ENCODE assay signal across 22 mouse cellular contexts in genomic region chr8:94340796-94341195, GRCm38 (mm10). TPM values are rescaled to one million over a fixed set of nuclear protein-coding genes. Genes with fewer than 3 reads are reported as not detected.
DNase-seq lines count a peak whose midpoint lies in the region; ATAC-seq and TF ChIP-seq lines count a peak whose summit lies in the region.
"Had no signal": no experiment of that assay in that cellular context is flagged by ENCODE, and none has a peak within 500 bp of the region (broad histone marks: within the 10 kb centered on the region; RNA-seq: fewer than 3 reads in every experiment).

No protein-coding gene starts in this region.

- TF ChIP-seq EP300 in stomach, postnatal 0 days (optimal IDR thresholded peaks at IDR 0.05), result no peak

- no peaks in the 10 kb centered on the region for H3K36me3 ChIP-seq in liver, adult 2 months (ENCODE audit: control insufficient read depth, insufficient read depth, low read length)
- no peaks in the 10 kb centered on the region for H3K36me3 ChIP-seq in testis, adult 2 months (ENCODE audit: control insufficient read depth, insufficient read depth, low read length)
- no peaks in the 10 kb centered on the region for H3K36me3 ChIP-seq in stomach, postnatal 0 days (ENCODE audit: control insufficient read depth, insufficient read depth, low read length)
- H3K36me3 ChIP-seq: embryonic facial prominence, embryonic 10.5 days; heart, embryonic 15.5 days; hindbrain, embryonic 10.5 days; hindbrain, embryonic 15.5 days had no signal

- no peaks in the 10 kb centered on the region for H3K27me3 ChIP-seq in liver, adult 2 months (ENCODE audit: control insufficient read depth, insufficient read depth, low read length)
- H3K27me3 ChIP-seq in testis, adult 2 months (ENCODE audit: control insufficient read depth, insufficient read depth, low read length), result no peaks in the 10 kb centered on the region
- no peaks in the 10 kb centered on the region for H3K27me3 ChIP-seq in stomach, postnatal 0 days (ENCODE audit: control insufficient read depth, insufficient read depth, low read length)
- H3K27me3 ChIP-seq: forebrain, embryonic 13.5 days; heart, embryonic 15.5 days; hindbrain, embryonic 15.5 days had no signal

- no peak overlapping the region for H3K27ac ChIP-seq in liver, adult 2 months (replicated peaks; ENCODE audit: insufficient read depth, low read depth, low read length)
- H3K27ac ChIP-seq in testis, adult 2 months (ENCODE audit: control insufficient read depth, insufficient read depth, low read depth, low read length), result no peak overlapping the region
- H3K27ac ChIP-seq in stomach, postnatal 0 days (replicated peaks), result no peak overlapping the region
- H3K27ac ChIP-seq: embryonic facial prominence, embryonic 10.5 days; forebrain, embryonic 13.5 days; gastrocnemius, adult 2 months; heart, embryonic 15.5 days; hindbrain, embryonic 10.5 days; hindbrain, embryonic 15.5 days had no signal

- H3K4me2 ChIP-seq in stomach, postnatal 0 days (replicated peaks; ENCODE audit: low read depth), result no peak overlapping the region
- H3K4me2 ChIP-seq: forebrain, embryonic 13.5 days; heart, embryonic 11.5 days; heart, embryonic 15.5 days; hindbrain, embryonic 15.5 days had no signal

- WGBS in liver, adult 2 months, result 82% methylated on average over 7 of the region's 7 CpGs
- WGBS in stomach, postnatal 0 days, result 66% methylated on average over 7 of the region's 7 CpGs

- no peaks in the 10 kb centered on the region for H3K9me3 ChIP-seq in stomach, postnatal 0 days (ENCODE audit: control insufficient read depth, low read length)
- H3K9me3 ChIP-seq: embryonic facial prominence, embryonic 10.5 days; forebrain, embryonic 13.5 days; heart, embryonic 15.5 days; hindbrain, embryonic 10.5 days; hindbrain, embryonic 15.5 days had no signal

- no peak overlapping the region for H3K4me3 ChIP-seq in liver, adult 2 months (ENCODE audit: insufficient read depth, low read depth, low read length)
- no peak overlapping the region for H3K4me3 ChIP-seq in testis, adult 2 months (ENCODE audit: control insufficient read depth, low read depth, low read length)
- H3K4me3 ChIP-seq in stomach, postnatal 0 days (ENCODE audit: low read depth, low read length), result no peak overlapping the region
- H3K4me3 ChIP-seq: embryonic facial prominence, embryonic 10.5 days; forebrain, embryonic 13.5 days; gastrocnemius, adult 2 months; heart, embryonic 15.5 days; hindbrain, embryonic 10.5 days; hindbrain, embryonic 15.5 days had no signal

- H3K9ac ChIP-seq in liver, adult 2 months (ENCODE audit: low read depth, low read length), result no peak overlapping the region
- no peak overlapping the region for H3K9ac ChIP-seq in stomach, postnatal 0 days (ENCODE audit: low read length)
- H3K9ac ChIP-seq: forebrain, embryonic 13.5 days; forebrain, postnatal 0 days; heart, embryonic 15.5 days; hindbrain, embryonic 15.5 days had no signal

- no peaks in the 10 kb centered on the region; the same call in 1 of the 2 replicates for H3K79me2 ChIP-seq in liver, adult 2 months (ENCODE audit: control insufficient read depth, insufficient read depth, low read length)

- TF ChIP-seq CTCF in liver, adult 2 months (IDR thresholded peaks at IDR 0.05; ENCODE audit: low read depth, low read length), result no peak
- TF ChIP-seq CTCF in testis, adult 2 months (IDR thresholded peaks at IDR 0.05; ENCODE audit: control insufficient read depth, insufficient read depth, insufficient replicate concordance, low read depth, low read length), result 0 out of 2 replicates have a peak, but pooled peaks have one; percentile 8
- TF ChIP-seq CTCF in stomach, postnatal 0 days (IDR thresholded peaks at IDR 0.05; ENCODE audit: low read depth), result no peak

- ATAC-seq in granulocyte monocyte progenitor cell, adult 5-6 weeks (replicated peaks; ENCODE audit: poor library complexity, severe bottlenecking), result peak; percentile 77
- ATAC-seq in stomach, postnatal 0 days (ENCODE audit: low FRiP score, low TSS enrichment), result peak; percentile 40
- ATAC-seq: forebrain, embryonic 13.5 days; forebrain, postnatal 0 days had no signal

- no peak for TF ChIP-seq POLR2A in liver, adult 2 months (IDR thresholded peaks at IDR 0.05; ENCODE audit: extremely low read depth, insufficient read depth, low read length)
- no peak for TF ChIP-seq POLR2A in testis, adult 2 months (IDR thresholded peaks at IDR 0.05; ENCODE audit: control insufficient read depth, low read depth, low read length)

- DNase-seq in liver, adult 2 months (ENCODE audit: extremely low read depth, low read depth, low spot score), result peak; percentile 20
- no peak for DNase-seq in liver
- DNase-seq in testis, postnatal 10 days (ENCODE audit: low spot score), result no peak
- peak; percentile 38 for DNase-seq in stomach, postnatal 0 days (ENCODE audit: low spot score)
- no peak for DNase-seq in adrenal gland, adult 18-20 months (ENCODE audit: low spot score in 2 of 2)
- no peak for DNase-seq in layer of hippocampus, postnatal 36 days
- DNase-seq: adrenal gland, postnatal 10 days; cerebellum, adult 11-12 months; cerebellum, adult 9-10 months; cerebellum, postnatal 25 days; forebrain, postnatal 0 days; gastrocnemius, adult 2 months; gastrocnemius, postnatal 25 days; heart, postnatal 14 days had no signal

- peaks cover 4% of the 10 kb centered on the region for H3K4me1 ChIP-seq in liver, adult 2 months (ENCODE audit: control insufficient read depth, insufficient read depth, low read length)
- H3K4me1 ChIP-seq in testis, adult 2 months (ENCODE audit: control insufficient read depth, insufficient read depth, low read length), result peaks cover 4% of the 10 kb centered on the region; the same call in 1 of the 2 replicates
- no peaks in the 10 kb centered on the region for H3K4me1 ChIP-seq in stomach, postnatal 0 days (replicated peaks; ENCODE audit: control insufficient read depth, insufficient read depth)
- H3K4me1 ChIP-seq: embryonic facial prominence, embryonic 10.5 days; forebrain, embryonic 13.5 days; hindbrain, embryonic 10.5 days; hindbrain, embryonic 15.5 days had no signal

RNA-seq across cellular contexts. Expression of gene Slc12a3, which starts 11.8 kb away (rescaled TPM):
- total RNA-seq in liver, adult 2 months (2014; rRNA removed), result 0.18 and 0.47 TPM in 2 replicates
- polyA plus RNA-seq in liver, adult 2 months (2012; rRNA removed), result 0.04 and 0.05 TPM in 2 replicates
- polyA plus RNA-seq in testis, adult 2 months (2012; rRNA removed), result 0.99 and 1.4 TPM in 2 replicates
- not detected in 2 replicates for total RNA-seq in granulocyte monocyte progenitor cell, adult 5-6 weeks (2014; fragmentation: Nextera tagmentation)
- total RNA-seq in granulocyte monocyte progenitor cell, adult 5-6 weeks (2017), result 0.26 TPM in 1 of 2 replicates, not detected in the other
- 0.10 and 0.22 TPM in 2 replicates for polyA plus RNA-seq in stomach, postnatal 0 days (2015; fragmentation: Nextera tagmentation; extraction: Ambion mirVana)
- total RNA-seq in adrenal gland, adult 18-20 months (2021), result under 1 TPM in 1 of 2 experiments, not detected in 1; 0.13 TPM
- total RNA-seq in layer of hippocampus, postnatal 36 days (2021), result under 1 TPM; 0.18 to 0.20 TPM
- total RNA-seq: gastrocnemius, adult 2 months; gastrocnemius, postnatal 25 days had no signal
- polyA plus RNA-seq: embryonic facial prominence, embryonic 10.5 days; forebrain, embryonic 13.5 days had no signal

RNA-seq across cellular contexts. Expression of gene Herpud1, which starts 45.4 kb away (rescaled TPM):
- total RNA-seq in liver, adult 2 months (2014; rRNA removed), result 575 and 759 TPM in 2 replicates
- polyA plus RNA-seq in liver, adult 2 months (2012; rRNA removed), result 421 and 468 TPM in 2 replicates
- polyA plus RNA-seq in testis, adult 2 months (2012; rRNA removed), result 227 and 245 TPM in 2 replicates
- 81.6 and 83.0 TPM in 2 replicates for total RNA-seq in granulocyte monocyte progenitor cell, adult 5-6 weeks (2014; fragmentation: Nextera tagmentation)
- total RNA-seq in granulocyte monocyte progenitor cell, adult 5-6 weeks (2017), result 80.3 and 95.4 TPM in 2 replicates
- 224 and 255 TPM in 2 replicates for polyA plus RNA-seq in stomach, postnatal 0 days (2015; fragmentation: Nextera tagmentation; extraction: Ambion mirVana)
- 100 to 1,000 TPM; 100 to 109 TPM for total RNA-seq in adrenal gland, adult 18-20 months (2021)
- total RNA-seq in layer of hippocampus, postnatal 36 days (2021), result 10 to 100 TPM; 54.8 to 80.2 TPM

Comparison
In these comparisons a context has a peak if more than half of its experiments do, and no peak if none do; other contexts are left out.
1. DNase-seq: peak in liver, adult 2 months (single experiment) and stomach, postnatal 0 days (single experiment); none in liver (single experiment), testis, postnatal 10 days (single experiment), adrenal gland, adult 18-20 months (0 of 2) and layer of hippocampus, postnatal 36 days (0 of 2).